Mouse (Mus musculus): ENCODE measurements around the gene Hdac4.

The Hdac4 gene

GRCm38 (mm10) chr1:92178021-92178895, 17.2 kb downstream of the Hdac4 start:
- DNase-seq (ENCODE audit: low spot score in 2 of 2): no peak

- DNase-seq (ENCODE audit: low spot score in 2 of 2): no peak
These were observed 17.9 kb downstream of the Hdac4 start for GRCm38 (mm10) chr1:92177599-92177998.

DNA sequence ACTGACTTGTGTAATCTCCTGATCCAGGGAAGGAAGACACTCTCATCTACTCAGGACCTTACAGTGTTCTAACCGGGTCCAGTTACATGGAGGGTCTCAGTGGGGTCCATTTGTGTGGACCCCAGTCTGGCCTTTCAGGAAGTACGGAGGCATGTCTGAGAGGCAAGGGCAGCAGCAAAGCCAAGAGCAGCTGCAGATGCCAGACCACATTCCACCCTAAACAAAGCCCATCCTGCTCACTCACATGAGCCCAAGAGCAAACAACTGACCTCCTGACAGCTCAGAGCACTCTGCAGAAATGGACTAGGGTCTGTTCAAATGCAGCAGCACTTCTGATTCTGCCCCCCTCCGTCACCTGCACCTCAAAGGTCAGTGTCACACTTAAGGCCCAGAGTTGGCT, 18.3 kb downstream of the Hdac4 start:
- DNase-seq (ENCODE audit: low spot score in 2 of 2): no peak

GRCm38 (mm10) chr1:92175266-92175665, 20.2 kb downstream of the Hdac4 start:
- DNase-seq (ENCODE audit: low spot score in 2 of 2): no peak

GRCm38 (mm10) chr1:92174898-92175255, 20.6 kb downstream of the Hdac4 start:
- DNase-seq (ENCODE audit: low spot score in 2 of 2): no peak

DNA sequence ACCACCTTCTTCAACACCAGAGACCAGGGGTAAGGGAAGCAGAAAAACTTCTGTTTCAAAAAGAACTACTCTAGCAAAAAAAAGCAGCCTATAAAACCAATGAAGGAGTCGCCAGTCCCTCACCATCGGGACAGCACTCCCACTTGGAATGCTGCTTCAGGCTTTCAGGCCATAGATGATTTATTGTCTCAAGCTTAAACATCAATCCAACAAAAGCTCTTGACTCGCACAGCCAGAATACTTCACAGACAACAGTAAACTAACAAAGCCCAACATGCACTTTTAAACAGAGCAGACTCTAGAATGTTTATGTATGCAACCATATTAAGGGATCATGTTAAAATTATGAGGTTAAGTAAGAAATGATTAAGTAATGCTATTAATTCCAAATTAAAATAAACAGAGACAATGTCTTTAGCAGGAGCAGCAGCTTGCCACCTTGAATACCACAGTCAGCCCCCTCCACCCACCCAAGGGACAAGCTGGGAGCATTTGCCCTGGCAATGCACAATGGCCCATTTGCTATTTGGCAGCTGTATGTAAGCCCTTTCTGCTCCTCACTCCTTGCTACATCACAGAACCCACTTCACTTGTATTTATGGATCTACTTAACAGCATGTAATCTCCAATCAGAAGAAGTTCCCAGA, 21.1 kb downstream of the Hdac4 start:
- DNase-seq (ENCODE audit: low spot score in 2 of 2): no peak

DNA sequence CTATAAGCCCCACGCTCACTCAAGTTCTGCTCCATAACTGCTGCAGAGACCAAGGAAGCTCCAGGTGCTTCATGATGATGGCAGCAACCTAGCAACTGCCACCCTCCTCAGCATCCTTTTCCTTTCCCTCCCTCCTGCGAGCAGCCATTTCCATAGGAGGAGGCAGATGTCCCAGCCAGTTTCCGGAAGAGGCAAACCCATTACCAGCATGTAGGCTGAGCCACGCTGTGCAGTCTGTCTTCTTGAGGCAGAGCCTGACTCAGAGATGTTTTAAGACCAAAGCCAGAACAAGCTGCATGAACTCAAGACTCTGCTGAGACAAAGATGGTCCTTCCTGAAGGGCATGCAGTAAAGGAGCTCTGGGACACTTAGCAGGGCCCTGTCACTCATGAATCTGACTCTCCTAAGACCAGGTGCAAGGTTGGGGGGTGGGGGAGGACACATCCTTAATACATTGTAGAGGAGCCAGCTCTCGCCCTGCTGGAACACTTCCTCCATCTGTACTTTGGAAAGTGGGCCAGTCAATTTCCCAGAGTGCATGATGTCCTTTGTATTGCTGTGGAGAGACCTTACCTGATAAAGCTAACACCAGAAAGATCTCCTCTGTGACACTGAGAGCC, 24.8 kb downstream of the Hdac4 start:
- no peak for DNase-seq (ENCODE audit: low spot score in 2 of 2)

DNA sequence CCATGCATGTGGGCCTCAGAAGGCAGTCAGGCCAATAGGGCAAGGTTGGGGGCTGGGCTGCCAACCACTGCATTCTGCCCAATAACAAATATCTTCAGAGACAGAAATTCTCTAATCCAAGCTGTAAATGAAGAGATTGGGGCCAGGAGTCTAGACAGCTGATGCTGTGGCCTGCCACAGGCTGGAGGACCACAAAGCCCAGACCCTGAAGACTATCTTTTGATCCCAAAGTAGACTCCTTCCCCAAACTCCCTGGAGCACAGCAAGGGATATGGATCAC, 25.8 kb downstream of the Hdac4 start:
- DNase-seq (ENCODE audit: low spot score in 2 of 2): no peak

DNA sequence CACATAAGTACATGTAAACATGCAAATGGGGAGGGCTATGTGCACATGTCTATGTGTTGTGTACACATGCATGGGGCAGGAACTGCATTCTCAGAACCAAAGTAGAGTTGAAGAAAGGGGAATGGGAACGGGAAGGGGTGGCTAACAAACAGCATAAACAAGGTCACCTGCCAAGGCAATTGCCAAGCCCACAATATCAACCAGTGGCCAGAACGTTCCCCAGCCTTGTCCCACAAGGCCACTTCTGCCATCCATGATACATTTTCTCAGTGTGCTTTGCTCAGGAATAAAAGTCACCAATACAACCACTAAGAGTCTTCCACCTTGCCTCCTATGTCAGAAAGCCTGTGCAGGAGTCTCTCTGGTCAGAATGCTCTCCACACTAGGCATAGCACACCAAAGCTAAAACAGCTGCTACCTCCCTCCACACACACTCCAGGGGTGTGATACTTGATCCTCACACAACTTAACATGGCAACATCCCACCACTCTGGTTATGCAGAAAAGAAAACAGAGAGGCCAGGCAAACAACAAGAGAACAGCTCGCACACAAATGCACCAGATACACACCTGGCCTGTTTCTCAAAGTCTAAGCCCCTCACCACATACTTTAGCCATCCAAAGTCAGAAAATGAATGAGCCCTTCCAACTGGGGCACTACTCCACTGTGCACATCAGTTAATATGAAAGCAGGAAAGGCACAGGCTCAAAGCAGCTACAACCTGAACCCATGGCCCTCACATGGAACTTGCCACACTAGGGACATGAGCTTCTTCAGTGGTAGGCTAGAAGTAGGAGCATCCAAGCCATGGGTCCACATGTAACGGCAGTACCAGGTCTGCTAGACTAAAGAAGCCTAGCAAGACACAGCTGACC, 26.4 kb downstream of the Hdac4 start:
- no peak for DNase-seq (ENCODE audit: low spot score in 2 of 2)

- DNase-seq (ENCODE audit: low spot score in 2 of 2): no peak
These were observed 31.6 kb downstream of the Hdac4 start for GRCm38 (mm10) chr1:92163932-92164331.

DNA sequence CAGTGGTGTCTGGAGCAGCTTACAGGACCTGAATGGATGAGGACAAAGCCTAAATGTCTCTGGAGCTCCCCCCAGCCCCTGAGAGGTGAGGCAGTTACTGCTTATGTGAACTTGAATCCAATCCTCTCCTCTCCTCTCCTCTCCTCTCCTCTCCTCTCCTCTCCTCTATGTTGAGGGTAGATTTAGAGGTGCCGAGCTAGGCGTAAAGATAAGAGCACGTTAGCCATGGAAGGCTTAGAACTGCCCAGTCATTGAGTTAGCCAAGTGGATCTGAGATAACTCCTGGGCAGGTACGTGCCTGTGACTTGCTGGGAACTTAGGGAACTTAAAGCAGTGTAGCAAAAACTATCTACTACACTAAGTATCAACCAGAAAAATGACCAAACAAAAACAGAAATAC, 35.7 kb downstream of the Hdac4 start:
- no peak for DNase-seq (ENCODE audit: low spot score in 2 of 2)

GRCm38 (mm10) chr1:92150201-92150600, 45.3 kb downstream of the Hdac4 start:
- DNase-seq (ENCODE audit: low spot score in 2 of 2): no peak

DNA sequence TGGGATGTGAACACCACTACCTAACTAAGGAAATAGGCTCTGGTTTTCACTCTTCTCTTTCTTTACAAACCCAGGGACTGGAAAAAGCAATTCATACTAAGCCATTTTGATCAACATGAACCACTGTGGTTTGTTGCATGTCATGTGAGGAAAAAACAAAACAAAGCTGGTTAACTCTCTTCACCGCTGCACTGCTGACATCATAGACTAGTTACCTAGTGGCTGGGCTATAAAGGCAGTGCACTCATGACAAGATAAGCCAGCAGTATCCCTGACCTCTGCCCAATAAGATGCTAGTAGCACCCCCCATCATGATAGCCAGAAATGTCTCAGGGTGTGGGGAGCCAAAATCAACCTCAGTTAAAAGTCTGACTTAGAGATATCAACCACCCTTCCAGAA, 47.0 kb downstream of the Hdac4 start:
- no peak for DNase-seq (ENCODE audit: low spot score in 2 of 2)

DNA sequence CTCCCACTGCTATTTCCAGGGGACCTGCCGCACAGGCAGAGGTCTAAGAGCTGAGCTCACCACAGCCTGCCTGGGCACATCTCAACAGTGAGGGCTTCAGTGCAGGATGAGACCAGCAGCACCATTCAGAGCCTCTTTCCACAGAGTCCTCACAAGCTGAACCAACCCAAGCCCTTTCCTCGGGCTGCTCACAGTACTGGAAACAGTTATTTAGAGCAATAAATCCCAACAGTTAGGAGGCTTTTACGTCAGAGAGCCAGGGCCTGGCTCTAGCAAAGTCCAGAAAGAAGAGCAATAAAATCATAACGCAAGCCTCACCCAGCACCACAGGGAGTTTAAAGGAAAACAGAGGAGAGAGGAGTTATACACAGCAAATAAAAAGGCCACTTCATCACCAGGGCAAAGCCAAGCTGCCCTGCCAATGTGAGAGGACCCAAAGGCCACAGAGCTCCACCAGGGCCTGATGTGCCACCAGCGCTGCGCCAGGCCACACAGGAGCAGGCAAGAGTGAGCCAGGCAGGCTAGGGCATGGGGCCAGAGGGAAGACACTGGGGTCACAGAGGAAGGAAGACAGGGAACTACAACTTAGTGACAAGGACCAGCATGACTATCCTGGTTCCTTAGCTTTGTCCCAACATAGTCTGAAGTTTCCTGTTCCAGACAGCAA, 50.5 kb downstream of the Hdac4 start:
- DNase-seq (ENCODE audit: low spot score in 2 of 2): no peak

- DNase-seq (ENCODE audit: low spot score in 2 of 2): no peak
These were observed 52.1 kb downstream of the Hdac4 start for GRCm38 (mm10) chr1:92143331-92143895.

DNA sequence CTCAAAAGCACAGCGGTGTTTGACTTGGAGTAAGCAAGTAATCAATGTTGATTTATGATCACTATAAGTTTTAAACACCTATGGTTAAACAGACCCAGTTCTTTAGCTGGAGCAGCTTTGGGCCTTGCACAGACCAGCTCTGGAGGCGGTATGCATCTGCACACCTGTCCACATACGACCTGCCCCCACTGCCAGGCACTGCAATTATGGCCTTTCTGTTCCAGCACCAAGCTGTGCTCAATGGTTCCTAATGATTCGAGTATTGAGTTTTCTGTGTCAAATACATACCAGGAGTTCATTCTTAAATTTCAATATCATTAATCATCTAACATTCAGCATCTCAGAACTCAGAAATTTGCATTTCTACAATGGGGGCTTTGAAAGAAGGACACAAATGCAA, 52.7 kb downstream of the Hdac4 start:
- no peak for DNase-seq (ENCODE audit: low spot score in 2 of 2)

- DNase-seq (ENCODE audit: low spot score in 2 of 2): no peak
These were observed 56.5 kb downstream of the Hdac4 start for GRCm38 (mm10) chr1:92139001-92139400.

- peak in 1 of 2 experiments; percentile 30 for DNase-seq (ENCODE audit: low spot score in 2 of 2)
These were observed 58.2 kb downstream of the Hdac4 start for GRCm38 (mm10) chr1:92137136-92137848.

- no peak for DNase-seq (ENCODE audit: low spot score in 2 of 2)
These were observed 59.1 kb downstream of the Hdac4 start for GRCm38 (mm10) chr1:92136362-92136761.

GRCm38 (mm10) chr1:92132181-92132580, 63.3 kb downstream of the Hdac4 start:
- no peak for DNase-seq (ENCODE audit: low spot score in 2 of 2)
